8 mouse cellular contexts compared by ENCODE assay signal in genomic region chr10:80115290-80115943, GRCm38 (mm10). TPM values are rescaled to one million over a fixed set of nuclear protein-coding genes. Genes with fewer than 3 reads are reported as not detected.
DNase-seq lines count a peak whose midpoint lies in the region; ATAC-seq lines count a peak whose summit lies in the region.

TSS of gene Stk11 (plus strand) at chr10:80115803.

- H3K27ac ChIP-seq in heart, embryonic 10.5 days = peak within 1 kb of the TSS; percentile 96
- H3K27ac ChIP-seq in kidney, embryonic 15.5 days = peak within 1 kb of the TSS; percentile 94

- H3K4me3 ChIP-seq in heart, embryonic 10.5 days = peak within 1 kb of the TSS; percentile 93
- peak within 1 kb of the TSS; percentile 74 for H3K4me3 ChIP-seq in kidney, embryonic 15.5 days (replicated peaks)

- H3K36me3 ChIP-seq in heart, embryonic 10.5 days = peaks cover 28% of the 10 kb centered on the region
- peaks cover 26% of the 10 kb centered on the region for H3K36me3 ChIP-seq in kidney, embryonic 15.5 days

- H3K4me1 ChIP-seq in heart, embryonic 10.5 days = peaks cover 44% of the 10 kb centered on the region
- peaks cover 45% of the 10 kb centered on the region for H3K4me1 ChIP-seq in kidney, embryonic 15.5 days

- H3K27me3 ChIP-seq in heart, embryonic 10.5 days (ENCODE audit: insufficient read depth, poor library complexity, severe bottlenecking) = no peaks in the 10 kb centered on the region
- H3K27me3 ChIP-seq in kidney, embryonic 15.5 days = no peaks in the 10 kb centered on the region

- H3K4me2 ChIP-seq in kidney, embryonic 15.5 days = peak within 1 kb of the TSS; percentile 93

- under 1% methylated on average over 70 of the region's 70 CpGs for WGBS in heart, embryonic 10.5 days
- WGBS in kidney, embryonic 15.5 days = under 1% methylated on average over 70 of the region's 70 CpGs

- H3K9ac ChIP-seq in kidney, embryonic 15.5 days = peak within 1 kb of the TSS; percentile 92

- no peaks in the 10 kb centered on the region for H3K9me3 ChIP-seq in heart, embryonic 10.5 days
- no peaks in the 10 kb centered on the region for H3K9me3 ChIP-seq in kidney, embryonic 15.5 days (replicated peaks)

- peak; percentile 80 for ATAC-seq in erythroblast, adult 5-6 weeks (replicated peaks; ENCODE audit: low FRiP score, poor library complexity, severe bottlenecking)
- peak; percentile 98 for ATAC-seq in kidney, embryonic 15.5 days (replicated peaks; ENCODE audit: low FRiP score)
- ATAC-seq in monocyte, adult 5-6 weeks (replicated peaks; ENCODE audit: insufficient number of reproducible peaks, low FRiP score, low TSS enrichment, poor library complexity, severe bottlenecking) = peak; percentile 84

- peak; percentile 96 to 97 for DNase-seq in B cell, adult 2 months
- peak; percentile 100 for DNase-seq in brain, adult 2 months (ENCODE audit: low read depth, low spot score)
- peak; percentile 100 for DNase-seq in heart, embryonic 10.5 days (ENCODE audit: low spot score)
- peak; percentile 99 for DNase-seq in liver
- DNase-seq in spleen, postnatal 4 days (ENCODE audit: low spot score in 2 of 2) = peak; percentile 99

RNA-seq across cellular contexts. Expression of gene Stk11, which starts in this region (rescaled TPM):
- total RNA-seq in erythroblast, adult 5-6 weeks (2015; ENCODE audit: low replicate concordance) = 47.7 and 60.0 TPM in 2 replicates
- total RNA-seq in erythroblast, adult 5-6 weeks (2017; ENCODE audit: low replicate concordance) = 152 and 195 TPM in 2 replicates
- 12.4 and 17.8 TPM in 2 replicates for polyA plus RNA-seq in heart, embryonic 10.5 days (2016; fragmentation: Nextera tagmentation; extraction: Ambion mirVana)
- 15.0 and 22.4 TPM in 2 replicates for polyA plus RNA-seq in kidney, embryonic 15.5 days (2015; fragmentation: Nextera tagmentation; extraction: Ambion mirVana)
- total RNA-seq in monocyte, adult 5-6 weeks (2017) = 155 to 177 TPM (median 155 TPM) in 3 replicates

Comparison
In these comparisons a context has a peak if more than half of its experiments do, and no peak if none do; other contexts are left out.
1. Peak in every context shown above with its lines: DNase-seq, ATAC-seq, H3K4me3 ChIP-seq and H3K27ac ChIP-seq.